Mouse (Mus musculus) intestine, postnatal 0 days (tissue): ENCODE data around the gene Glcci1. TPM values are rescaled to one million over a fixed set of nuclear protein-coding genes. Genes with fewer than 3 reads are reported as not detected.

ENCODE experiments used
- ATAC-seq: fragments of 200-750 bp; cut with Nextera tagmentation; 2 replicates; pipeline ENCODE4 v1.8.0; 2017; ENCODE audit warnings: mild to moderate bottlenecking, moderate TSS enrichment, moderate library complexity
- H3K27ac ChIP-seq: fragments of 300-500 bp; sonication (generic); 2 replicates; pipeline ENCODE4 v1.5.1; 2014; ENCODE audit warnings: mild to moderate bottlenecking, low read depth, low read length, moderate library complexity
- H3K27me3 ChIP-seq: fragments of 300-500 bp; sonication (generic); replicated peaks from 2 replicates; pipeline ENCODE4 v1.6.1; 2014; ENCODE audit warnings: low read length, mixed read lengths; ENCODE audit not compliant: control insufficient read depth, insufficient read depth
- H3K36me3 ChIP-seq: fragments of 300-500 bp; sonication (generic); 2 replicates; pipeline ENCODE4 v1.6.1; 2014; ENCODE audit warnings: mild to moderate bottlenecking, moderate library complexity; ENCODE audit not compliant: control insufficient read depth, insufficient read depth
- H3K4me1 ChIP-seq: fragments of 300-500 bp; sonication (generic); replicated peaks from 2 replicates; pipeline ENCODE4 v1.6.1; 2014; ENCODE audit warnings: antibody characterized with exemption, low read length, mixed read lengths; ENCODE audit not compliant: control insufficient read depth, insufficient read depth
- H3K4me2 ChIP-seq: fragments of 300-500 bp; sonication (generic); replicated peaks from 2 replicates; pipeline ENCODE4 v1.6.1; 2014; ENCODE audit warnings: low read depth, mild to moderate bottlenecking, moderate library complexity
- H3K4me3 ChIP-seq: fragments of 300-500 bp; sonication (generic); 2 replicates; pipeline ENCODE4 v1.5.1; 2014; ENCODE audit warnings: low read depth, low read length
- H3K9ac ChIP-seq: fragments of 300-500 bp; sonication (generic); 2 replicates; pipeline ENCODE4 v1.6.1; 2014; ENCODE audit warnings: mild to moderate bottlenecking, low read depth, low read length
- H3K9me3 ChIP-seq: fragments of 300-500 bp; sonication (generic); 2 replicates; pipeline ENCODE4 v1.6.1; 2016; ENCODE audit warnings: mixed run types; ENCODE audit not compliant: control insufficient read depth
- CTCF ChIP-seq: sonication (generic); IDR thresholded peaks from 2 replicates; pipeline ENCODE4 v1.5.1; 2016; ENCODE audit warnings: low read depth, mild to moderate bottlenecking, control low read depth, antibody characterized with exemption, moderate library complexity
- WGBS: fragments of 180-500 bp; shearing (Covaris S2); extraction: QIAGEN DNeasy Blood & Tissue Kit; methylation state at CpG from one replicate; pipeline ENCODE4 v1.1.7; 2014; 5-methylcytosine and 5-hydroxymethylcytosine counted together
- polyA plus RNA-seq: library from polyadenylated mRNA; unstranded; fragments of >200 nt; fragmentation: Nextera tagmentation; extraction: Ambion mirVana; gene quantifications from 2 replicates; pipeline ENCODE4 v1.2.1, GENCODE M21; 2015

The Glcci1 gene
- polyA plus RNA-seq, 1 experiment from 2014 or later = 3.9 TPM

GRCm38 (mm10) chr6:8489266-8489665 is 20.1 kb upstream of the Glcci1 start:
- H3K4me2 ChIP-seq = no peak overlapping the region
- no peak overlapping the region for H3K27ac ChIP-seq
- H3K36me3 ChIP-seq = no peaks in the 10 kb centered on the region
- WGBS = 87% methylated on average over 7 of the region's 7 CpGs
- no peak overlapping the region for H3K9ac ChIP-seq
- no peaks in the 10 kb centered on the region for H3K27me3 ChIP-seq
- TF ChIP-seq CTCF = no peak
- H3K9me3 ChIP-seq = no peaks in the 10 kb centered on the region
- H3K4me1 ChIP-seq = no peaks in the 10 kb centered on the region
- no peak overlapping the region for H3K4me3 ChIP-seq
- ATAC-seq = no peak

DNA sequence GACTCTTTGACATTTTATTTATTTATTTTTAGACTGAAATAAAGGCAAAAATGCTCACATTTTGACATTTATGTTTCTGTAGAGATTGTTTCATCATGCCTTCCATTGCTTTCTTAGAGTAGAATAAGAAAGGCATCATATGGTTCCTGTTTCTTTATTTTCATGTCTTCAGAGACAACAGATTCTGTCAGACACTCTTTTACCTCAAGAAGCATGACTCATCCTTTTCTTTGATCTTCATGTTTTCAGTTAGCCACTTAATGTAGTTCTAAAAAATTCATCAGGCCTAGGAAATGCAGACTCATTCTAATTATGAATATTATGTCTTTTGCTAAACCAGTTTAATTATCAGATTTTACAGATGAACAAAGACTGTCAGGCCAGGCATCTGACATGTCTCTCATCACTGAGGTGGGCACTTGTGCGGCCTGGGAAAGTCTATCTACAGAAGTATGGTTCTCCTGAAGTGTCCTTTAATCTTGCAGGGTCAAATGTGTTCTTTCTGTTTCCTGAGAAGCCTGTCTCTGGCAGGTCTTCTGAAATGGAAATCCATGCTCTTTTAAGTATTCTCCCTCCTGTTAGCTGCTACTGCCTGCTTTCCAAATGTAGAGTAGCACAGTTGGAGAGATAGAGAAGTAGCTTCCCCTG is 19.3 kb upstream of the Glcci1 start:
- ATAC-seq = no peak
- Histone ChIP-seq H3K9me3 (no peaks in the 10 kb centered on the region), H3K9ac (no peak overlapping the region)

DNA sequence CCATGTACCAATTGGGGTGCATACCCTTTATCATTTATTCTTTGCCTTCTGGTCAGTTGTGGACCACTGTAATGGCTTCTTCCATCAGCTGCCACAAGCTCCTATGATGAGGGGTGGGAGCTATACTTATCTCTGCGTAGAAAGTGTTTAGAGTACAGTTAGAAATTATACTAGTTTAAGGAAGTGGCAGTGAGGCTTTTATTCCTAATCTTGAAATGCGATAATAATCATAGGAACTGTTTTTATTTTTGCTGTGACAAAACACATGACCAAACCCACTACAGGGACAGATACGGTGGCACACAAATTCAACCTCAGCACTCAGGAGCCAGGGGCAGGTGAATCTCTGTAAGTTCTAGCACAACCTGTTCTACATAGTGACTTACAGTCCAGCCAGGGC is 17.2 kb upstream of the Glcci1 start:
- H3K27me3 ChIP-seq = no peaks in the 10 kb centered on the region
- no peak overlapping the region for H3K4me2 ChIP-seq
- no peaks in the 10 kb centered on the region for H3K4me1 ChIP-seq
- WGBS = 90% methylated on average over 3 of the region's 3 CpGs
- no peak overlapping the region for H3K4me3 ChIP-seq
- no peaks in the 10 kb centered on the region for H3K9me3 ChIP-seq
- no peaks in the 10 kb centered on the region for H3K36me3 ChIP-seq
- no peak overlapping the region for H3K27ac ChIP-seq
- ATAC-seq = no peak
- no peak overlapping the region for H3K9ac ChIP-seq
- TF ChIP-seq CTCF = no peak

More for the DNA sequence above, 19.3 kb upstream of the Glcci1 start:
- WGBS = 98% methylated on average over 1 of the region's 1 CpGs
- Histone ChIP-seq H3K27me3 (no peaks in the 10 kb centered on the region), H3K36me3 (no peaks in the 10 kb centered on the region), H3K27ac (no peak overlapping the region), H3K4me2 (no peak overlapping the region), H3K4me1 (no peaks in the 10 kb centered on the region), H3K4me3 (no peak overlapping the region)
- no peak for TF ChIP-seq CTCF

- no peak overlapping the region for H3K4me2 ChIP-seq
- no peak overlapping the region for H3K4me3 ChIP-seq
- no peaks in the 10 kb centered on the region for H3K27me3 ChIP-seq
- H3K36me3 ChIP-seq = no peaks in the 10 kb centered on the region
- no peak for ATAC-seq
- H3K27ac ChIP-seq = no peak overlapping the region
- WGBS = 75% methylated on average over 5 of the region's 5 CpGs
- TF ChIP-seq CTCF = no peak
- no peaks in the 10 kb centered on the region for H3K4me1 ChIP-seq
- H3K9ac ChIP-seq = no peak overlapping the region
- no peaks in the 10 kb centered on the region for H3K9me3 ChIP-seq
Observed at GRCm38 (mm10) chr6:8495109-8495826, 14.1 kb upstream of the Glcci1 start.

DNA sequence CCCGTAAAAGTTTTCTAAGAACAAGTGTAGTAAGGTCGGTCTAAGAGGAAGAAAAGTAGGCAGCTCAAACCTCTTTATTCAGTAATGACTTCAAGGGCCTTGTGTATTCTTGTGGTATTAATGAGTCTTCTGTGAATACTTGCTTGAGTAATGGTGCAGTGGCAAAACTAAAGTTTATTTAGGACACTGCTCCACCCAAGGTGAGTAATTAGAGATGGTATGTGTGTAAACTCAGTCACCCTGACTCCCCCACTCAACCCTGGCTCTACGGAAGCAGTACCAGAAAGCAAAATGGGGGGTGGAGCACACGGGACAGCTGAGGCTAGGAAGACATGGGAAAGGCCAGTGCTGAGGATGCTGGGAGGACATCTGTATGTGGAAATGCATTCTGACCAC is 13.6 kb upstream of the Glcci1 start:
- 71% methylated on average over 4 of the region's 4 CpGs for WGBS
- H3K27me3 ChIP-seq = no peaks in the 10 kb centered on the region
- no peak overlapping the region for H3K9ac ChIP-seq
- ATAC-seq = no peak
- H3K36me3 ChIP-seq = no peaks in the 10 kb centered on the region
- H3K4me3 ChIP-seq = no peak overlapping the region
- TF ChIP-seq CTCF = no peak
- no peak overlapping the region for H3K4me2 ChIP-seq
- no peaks in the 10 kb centered on the region for H3K4me1 ChIP-seq
- no peaks in the 10 kb centered on the region for H3K9me3 ChIP-seq
- no peak overlapping the region for H3K27ac ChIP-seq

DNA sequence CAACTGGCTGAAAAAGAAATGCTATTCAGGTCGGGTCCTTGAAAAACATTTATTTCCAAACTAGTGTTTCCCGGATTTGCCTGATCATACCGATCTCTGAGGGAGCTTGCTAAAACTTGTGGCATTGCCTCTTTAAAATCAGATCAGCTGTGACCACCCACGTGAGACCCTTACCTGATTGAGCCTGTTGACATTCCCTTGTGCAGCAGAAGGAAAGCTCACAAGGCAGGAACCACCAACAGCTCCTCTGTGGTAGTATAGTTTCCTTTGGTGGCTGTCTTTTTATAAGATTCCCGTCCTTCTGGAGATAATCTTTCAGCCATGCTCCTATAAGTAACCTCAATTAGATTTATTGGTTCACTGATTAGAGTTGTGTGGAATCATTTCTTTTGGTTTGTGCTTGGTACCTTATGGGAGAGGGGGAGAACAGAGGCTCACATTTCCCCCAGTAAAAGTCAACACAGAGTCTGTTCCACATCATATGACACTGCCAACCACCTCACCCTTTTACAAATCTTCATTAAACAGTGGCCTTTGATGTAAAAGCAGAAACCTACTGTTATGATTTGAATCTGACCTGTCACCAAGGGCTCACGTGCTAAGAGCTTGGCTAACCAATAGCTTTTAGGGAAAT is 12.0 kb upstream of the Glcci1 start:
- 66% methylated on average over 6 of the region's 6 CpGs for WGBS
- no peaks in the 10 kb centered on the region for H3K4me1 ChIP-seq
- no peak for ATAC-seq

More for the DNA sequence above, 12.0 kb upstream of the Glcci1 start:
- TF ChIP-seq CTCF = no peak
- no peak overlapping the region for H3K9ac ChIP-seq
- no peaks in the 10 kb centered on the region for H3K36me3 ChIP-seq
- H3K4me3 ChIP-seq = no peak overlapping the region
- H3K27me3 ChIP-seq = no peaks in the 10 kb centered on the region
- H3K4me2 ChIP-seq = no peak overlapping the region
- H3K27ac ChIP-seq = no peak overlapping the region
- no peaks in the 10 kb centered on the region for H3K9me3 ChIP-seq
